Mouse (Mus musculus): Measurements from ENCODE around the gene Ccpg1os. TPM values are rescaled to one million over a fixed set of nuclear protein-coding genes. Genes with fewer than 3 reads are reported as not detected.

Gene Ccpg1os
- polyA plus RNA-seq, 1 experiment from 2014 or later: 12.6 TPM

DNA sequence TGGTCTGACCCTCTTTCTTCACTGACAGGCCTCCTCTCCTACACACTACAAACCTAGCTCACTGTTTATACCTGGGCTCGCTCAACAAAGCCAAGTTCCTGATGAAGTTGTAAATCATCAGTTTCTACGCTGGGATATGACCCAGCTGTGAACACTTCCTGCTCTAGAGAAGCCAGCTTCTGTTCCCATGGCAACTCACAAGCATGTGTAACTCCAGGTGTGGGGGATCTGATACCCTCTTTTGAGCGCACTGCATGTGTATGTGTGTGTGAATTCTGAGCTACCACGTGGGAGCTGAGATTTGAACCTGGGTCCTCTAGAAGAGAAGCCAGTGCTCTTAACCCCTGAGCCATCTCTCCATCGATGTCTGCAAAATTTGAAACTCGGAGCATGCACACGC is 35.6 kb downstream of the Ccpg1os start:
- Histone ChIP-seq H3K9me3 (peaks cover 9% of the 10 kb centered on the region; the same call in 1 of the 2 replicates), H3K27me3 (no peaks in the 10 kb centered on the region; the same call in 1 of the 2 replicates), H3K4me3 (replicated peaks) (no peak overlapping the region), H3K4me2 (no peak overlapping the region), H3K27ac (no peak overlapping the region), H3K36me3 (peaks cover 27% of the 10 kb centered on the region), H3K4me1 (replicated peaks) (peaks cover 5% of the 10 kb centered on the region), H3K9ac (replicated peaks) (no peak overlapping the region)
- 56% methylated on average over 7 of the region's 7 CpGs for WGBS
- no peak for ATAC-seq (ENCODE audit: insufficient number of reproducible peaks, insufficient read depth, low FRiP score, low TSS enrichment, low read depth)

DNA sequence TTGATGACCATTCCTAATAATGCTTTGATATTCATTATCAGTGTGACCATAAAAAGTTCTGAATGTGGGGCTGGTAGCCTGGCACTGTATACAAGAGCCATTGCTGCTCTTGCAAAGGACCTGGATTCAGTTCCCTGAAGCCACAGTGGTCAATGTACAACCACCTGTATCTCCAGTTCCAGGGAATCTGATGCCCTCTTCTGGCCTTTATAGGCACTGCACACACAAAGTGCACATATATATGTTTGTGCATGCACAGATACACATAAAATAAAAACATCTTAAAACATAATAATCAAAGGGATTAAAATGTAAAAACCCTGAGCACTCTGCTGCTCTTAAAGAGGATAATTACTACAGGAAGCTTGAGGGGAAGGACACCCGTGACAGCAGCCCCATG is 38.2 kb downstream of the Ccpg1os start:
- Histone ChIP-seq H3K9me3 (peaks cover 9% of the 10 kb centered on the region; the same call in 1 of the 2 replicates), H3K9ac (replicated peaks) (no peak overlapping the region), H3K27me3 (no peaks in the 10 kb centered on the region; the same call in 1 of the 2 replicates), H3K27ac (no peak overlapping the region), H3K4me2 (no peak overlapping the region), H3K36me3 (peaks cover 48% of the 10 kb centered on the region), H3K4me3 (replicated peaks) (no peak overlapping the region), H3K4me1 (replicated peaks) (peaks cover 5% of the 10 kb centered on the region)
- no peak for ATAC-seq (ENCODE audit: insufficient number of reproducible peaks, insufficient read depth, low FRiP score, low TSS enrichment, low read depth)
- WGBS: 100% methylated on average over 1 of the region's 1 CpGs

GRCm38 (mm10) chr9:72944286-72944685 is 40.9 kb downstream of the Ccpg1os start:
- Histone ChIP-seq H3K27me3 (no peaks in the 10 kb centered on the region), H3K4me1 (replicated peaks) (peaks cover under 1% of the 10 kb centered on the region; the same call in 1 of the 2 replicates), H3K9ac (replicated peaks) (no peak overlapping the region), H3K4me2 (no peak overlapping the region), H3K9me3 (peaks cover 9% of the 10 kb centered on the region; the same call in 1 of the 2 replicates), H3K36me3 (peaks cover 51% of the 10 kb centered on the region), H3K27ac (no peak overlapping the region), H3K4me3 (replicated peaks) (no peak overlapping the region)
- 90% methylated on average over 13 of the region's 13 CpGs for WGBS
- no peak for ATAC-seq (ENCODE audit: insufficient number of reproducible peaks, insufficient read depth, low FRiP score, low TSS enrichment, low read depth)

DNA sequence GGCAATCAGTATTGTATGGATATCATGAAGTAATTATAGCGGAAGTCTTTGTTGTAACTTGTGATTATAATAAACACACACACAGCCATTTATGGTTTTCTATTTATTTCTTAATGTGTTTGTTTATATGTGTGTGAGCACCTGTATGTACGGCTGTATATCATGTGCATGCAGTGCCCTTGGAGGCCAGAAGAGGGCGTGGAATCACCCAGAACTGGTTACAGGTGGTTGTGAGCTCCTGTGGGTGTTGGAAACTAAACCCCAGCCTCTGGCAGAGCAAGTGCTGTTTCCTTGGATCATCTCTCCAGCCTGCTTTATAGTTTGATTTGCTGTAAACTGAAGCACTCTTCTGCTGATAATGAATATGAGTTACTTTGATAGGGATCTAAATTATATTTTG is 41.8 kb downstream of the Ccpg1os start:
- no peak for ATAC-seq (ENCODE audit: insufficient number of reproducible peaks, insufficient read depth, low FRiP score, low TSS enrichment, low read depth)
- H3K4me3 ChIP-seq (replicated peaks): no peak overlapping the region
- no peak overlapping the region for H3K27ac ChIP-seq
- WGBS: 61% methylated on average over 3 of the region's 3 CpGs
- peaks cover 51% of the 10 kb centered on the region for H3K36me3 ChIP-seq
- H3K4me2 ChIP-seq: no peak overlapping the region
- H3K27me3 ChIP-seq: no peaks in the 10 kb centered on the region
- peaks cover 9% of the 10 kb centered on the region; the same call in 1 of the 2 replicates for H3K9me3 ChIP-seq
- no peak overlapping the region for H3K9ac ChIP-seq (replicated peaks)
- no peaks in the 10 kb centered on the region for H3K4me1 ChIP-seq (replicated peaks)

DNA sequence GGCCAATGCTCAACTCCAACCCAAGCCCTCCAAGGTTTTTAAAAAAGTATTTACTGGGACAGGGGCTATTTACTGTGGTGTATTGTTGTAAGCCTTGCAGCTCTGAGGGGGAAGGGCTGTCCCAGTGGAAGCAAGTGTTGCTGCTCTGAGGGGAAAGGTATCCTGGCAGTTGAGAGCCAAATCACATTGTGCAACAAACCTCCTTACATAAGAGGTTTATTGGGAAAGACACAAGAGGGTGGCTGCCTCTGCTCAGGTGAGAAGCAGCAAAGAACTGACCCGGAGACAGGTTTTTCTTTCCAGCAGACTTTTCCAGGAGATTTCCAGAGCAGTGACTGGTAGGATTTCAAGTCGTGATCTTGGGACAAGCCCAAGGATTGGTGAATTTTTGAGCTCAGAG is 48.9 kb downstream of the Ccpg1os start:
- H3K4me1 ChIP-seq (replicated peaks): no peaks in the 10 kb centered on the region
- H3K4me2 ChIP-seq: no peak overlapping the region
- no peak for ATAC-seq (ENCODE audit: insufficient number of reproducible peaks, insufficient read depth, low FRiP score, low TSS enrichment, low read depth)
- no peak overlapping the region for H3K27ac ChIP-seq
- peaks cover 44% of the 10 kb centered on the region for H3K36me3 ChIP-seq
- H3K4me3 ChIP-seq (replicated peaks): no peak overlapping the region
- no peaks in the 10 kb centered on the region for H3K9me3 ChIP-seq
- no peaks in the 10 kb centered on the region for H3K27me3 ChIP-seq
- 87% methylated on average over 2 of the region's 2 CpGs for whole genome bisulfite sequencing
- no peak overlapping the region for H3K9ac ChIP-seq (replicated peaks)

DNA sequence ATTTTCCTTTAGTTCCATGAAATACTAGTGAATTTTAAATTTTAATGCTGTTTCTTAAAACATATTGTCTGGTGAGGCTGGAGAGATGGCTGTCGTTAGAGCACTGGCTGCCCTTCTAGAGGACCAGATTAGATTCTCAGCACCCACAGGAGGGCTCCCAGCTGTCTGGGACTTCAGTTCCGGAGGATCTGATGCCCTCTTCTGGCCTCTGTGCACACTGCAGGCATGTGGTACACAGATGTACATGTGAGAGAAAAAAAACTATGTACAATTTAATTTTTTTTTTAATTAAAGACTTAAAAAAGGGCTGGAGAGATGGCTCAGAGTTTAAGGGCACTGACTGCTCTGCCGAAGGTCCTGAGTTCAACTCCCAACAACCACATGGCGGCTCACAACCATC is 49.9 kb downstream of the Ccpg1os start:
- H3K27ac ChIP-seq: no peak overlapping the region
- H3K4me2 ChIP-seq: no peak overlapping the region
- H3K36me3 ChIP-seq: peaks cover 45% of the 10 kb centered on the region
- no peak overlapping the region for H3K4me3 ChIP-seq (replicated peaks)
- WGBS: 83% methylated on average over 4 of the region's 4 CpGs
- H3K27me3 ChIP-seq: no peaks in the 10 kb centered on the region
- no peak for ATAC-seq (ENCODE audit: insufficient number of reproducible peaks, insufficient read depth, low FRiP score, low TSS enrichment, low read depth)
- no peak overlapping the region for H3K9ac ChIP-seq (replicated peaks)
- H3K9me3 ChIP-seq: no peaks in the 10 kb centered on the region
- no peaks in the 10 kb centered on the region for H3K4me1 ChIP-seq (replicated peaks)

DNA sequence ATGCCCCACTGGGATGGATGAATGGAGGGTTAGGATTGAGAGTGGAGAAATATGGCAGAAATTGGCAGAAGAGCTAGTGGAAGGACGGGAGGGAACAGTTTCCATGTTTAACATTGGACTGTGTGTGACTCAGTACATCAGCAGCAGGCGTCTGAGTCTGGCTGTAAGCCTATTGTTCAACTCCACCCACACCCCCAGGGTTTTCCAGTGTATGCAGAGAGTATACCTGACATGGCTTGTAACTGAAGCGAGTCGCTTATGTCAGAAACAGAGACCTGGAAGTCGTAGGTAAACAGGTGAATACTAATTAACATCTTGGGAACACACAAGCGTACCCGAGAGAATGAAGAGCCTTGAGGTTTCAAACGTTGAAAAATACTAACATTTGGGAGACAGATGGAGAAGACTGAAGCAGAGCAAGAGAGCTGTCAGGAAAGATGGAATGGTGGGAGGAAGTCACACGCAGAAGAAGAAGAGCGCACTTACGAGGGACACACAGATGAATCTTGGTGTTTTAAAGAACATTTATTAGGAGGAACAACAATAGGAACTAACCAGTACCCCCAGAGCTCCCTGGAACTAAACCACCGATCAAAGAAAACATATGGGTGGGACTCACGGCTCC is 53.9 kb downstream of the Ccpg1os start:
- H3K27me3 ChIP-seq: no peaks in the 10 kb centered on the region
- no peak overlapping the region for H3K9ac ChIP-seq (replicated peaks)
- H3K36me3 ChIP-seq: peaks cover 52% of the 10 kb centered on the region
- H3K4me3 ChIP-seq (replicated peaks): no peak overlapping the region
- H3K27ac ChIP-seq: no peak overlapping the region
- 83% methylated on average over 13 of the region's 13 CpGs for WGBS
- peaks cover 15% of the 10 kb centered on the region for H3K4me1 ChIP-seq (replicated peaks)
- no peak for ATAC-seq (ENCODE audit: insufficient number of reproducible peaks, insufficient read depth, low FRiP score, low TSS enrichment, low read depth)
- H3K4me2 ChIP-seq: no peak overlapping the region
- no peaks in the 10 kb centered on the region for H3K9me3 ChIP-seq

Small RNA genes within 50 kb of the gene (microRNA-seq; reads per million reads assigned to microRNA genes)
- gene Gm27353: not detected

Other genes starting within 250 kb of the Ccpg1os start
- gene Prtg, start 178.5 kb downstream of the Ccpg1os start, polyA plus RNA-seq (2016; fragmentation: Nextera tagmentation; extraction: Ambion mirVana): 0.91 and 0.95 TPM in 2 replicates
- gene Pygo1, start 59.7 kb downstream of the Ccpg1os start, polyA plus RNA-seq (2016; fragmentation: Nextera tagmentation; extraction: Ambion mirVana): 11.4 and 11.5 TPM in 2 replicates
- gene Dyx1c1, start 26.6 kb downstream of the Ccpg1os start, polyA plus RNA-seq (2016; fragmentation: Nextera tagmentation; extraction: Ambion mirVana): 1.2 and 1.6 TPM in 2 replicates
- not detected in 2 replicates for gene Gm44503, start 26.5 kb downstream of the Ccpg1os start, polyA plus RNA-seq (2016; fragmentation: Nextera tagmentation; extraction: Ambion mirVana)
- gene Ccpg1, start within 50 bp of the Ccpg1os start, polyA plus RNA-seq (2016; fragmentation: Nextera tagmentation; extraction: Ambion mirVana): 13.9 and 14.6 TPM in 2 replicates
- 12.6 and 13.4 TPM in 2 replicates for gene Pigb, start 55.0 kb upstream of the Ccpg1os start, polyA plus RNA-seq (2016; fragmentation: Nextera tagmentation; extraction: Ambion mirVana)
- gene Rab27a, start 59.5 kb upstream of the Ccpg1os start, polyA plus RNA-seq (2016; fragmentation: Nextera tagmentation; extraction: Ambion mirVana): 6.8 and 8.0 TPM in 2 replicates
- not detected in 2 replicates for gene Khdc3, start 116.5 kb upstream of the Ccpg1os start, polyA plus RNA-seq (2016; fragmentation: Nextera tagmentation; extraction: Ambion mirVana)
- gene Gm20509, start 117.1 kb upstream of the Ccpg1os start, polyA plus RNA-seq (2016; fragmentation: Nextera tagmentation; extraction: Ambion mirVana): not detected in 2 replicates
- 143 and 145 TPM in 2 replicates for gene Rsl24d1, start 128.0 kb upstream of the Ccpg1os start, polyA plus RNA-seq (2016; fragmentation: Nextera tagmentation; extraction: Ambion mirVana)